Mouse (Mus musculus): ENCODE measurements at regions not wholly inside any gene's neighbourhood (a gene's known extent, or its start where the extent isn't known, plus 50 kb on each side); places are given as distances from the start of the nearest gene placed in this dataset.

- no peak for TF ChIP-seq CTCF (IDR thresholded peaks at IDR 0.05)
- no peak for TF ChIP-seq EP300 (IDR thresholded peaks at IDR 0.05; ENCODE audit: insufficient read depth, low read depth, low read length)
- no peak for TF ChIP-seq POLR2A (IDR thresholded peaks at IDR 0.05; ENCODE audit: insufficient read depth, low read depth, low read length)
Measured at GRCm38 (mm10) chr5:73903219-73903570, 165.0 kb downstream of the Usp46 start.

All from heart, adult 2 months (tissue).